In the genomic region with DNA sequence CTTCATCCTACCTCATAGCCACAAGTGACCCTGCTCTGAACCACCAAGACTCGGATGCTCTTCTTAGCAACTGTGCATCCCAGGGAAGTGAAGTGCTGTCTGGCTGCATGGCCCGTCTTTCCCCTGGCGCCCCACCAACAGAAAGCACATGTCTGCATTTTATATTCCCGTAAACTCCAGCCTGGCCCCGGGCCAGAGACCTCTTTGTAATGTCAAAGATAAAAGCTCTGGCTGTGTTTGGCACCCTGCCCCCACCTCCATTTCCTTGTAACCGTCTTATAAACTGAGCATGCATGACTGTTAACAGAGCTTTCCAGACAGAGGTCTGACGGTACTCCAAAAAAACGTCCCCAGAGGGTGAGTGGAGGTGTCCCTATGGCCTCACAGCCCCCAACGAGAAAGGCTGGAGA, we compare ENCODE assay signal across 8 mouse cellular contexts.
A peak's percentile ranks its signal among the peaks of the same experiment; 100 is the strongest.
DNase-seq lines count a peak whose midpoint lies in the region; ATAC-seq and TF ChIP-seq lines count a peak whose summit lies in the region.

No protein-coding gene starts in this region.

- TF ChIP-seq EP300 in liver, postnatal 0 days (IDR thresholded peaks at IDR 0.05; ENCODE audit: low read depth) = peak; percentile 87

- peak; percentile 65 for ATAC-seq in liver, postnatal 0 days

- intact Hi-C loops in left cerebral cortex, postnatal 4 days (cut with DNase I) = no loop called here

- H3K4me2 ChIP-seq in liver, postnatal 0 days (ENCODE audit: low read depth, low read length) = 0 out of 2 replicates have a peak overlapping the region, but pooled peaks have one; percentile 5

- H3K4me3 ChIP-seq in liver, postnatal 0 days (ENCODE audit: low read depth, low read length) = no peak overlapping the region

- TF ChIP-seq CTCF in liver, postnatal 0 days (IDR thresholded peaks at IDR 0.05; ENCODE audit: low read depth) = no peak

- H3K9ac ChIP-seq in liver, postnatal 0 days (replicated peaks) = no peak overlapping the region

- H3K36me3 ChIP-seq in liver, postnatal 0 days (replicated peaks; ENCODE audit: insufficient read depth, low read length) = no peaks in the 10 kb centered on the region

- peaks cover 19% of the 10 kb centered on the region for H3K4me1 ChIP-seq in liver, postnatal 0 days (ENCODE audit: insufficient read depth)

- H3K27me3 ChIP-seq in liver, postnatal 0 days (ENCODE audit: insufficient read depth, low read length) = no peaks in the 10 kb centered on the region

- peak; percentile 84 for DNase-seq in left cerebral cortex, postnatal 4 days
- DNase-seq in left cerebral cortex, adult 18-20 months (ENCODE audit: low spot score in 2 of 2) = no peak
- peak; percentile 62 to 77 for DNase-seq in cerebellum, postnatal 25 days
- peak; percentile 98 for DNase-seq in heart, adult 11 months
- DNase-seq in kidney, adult 11 months = peak; percentile 47
- peak; percentile 76 for DNase-seq in liver, postnatal 0 days
- peak; percentile 75 for DNase-seq in ovary, adult 18-20 months (ENCODE audit: low spot score)
- no peak for DNase-seq in layer of hippocampus, adult 8-10 months (ENCODE audit: low spot score in 2 of 2)

- WGBS in liver, postnatal 0 days (ENCODE audit: insufficient replicate concordance) = 34% methylated on average over 9 of the region's 9 CpGs

- H3K9me3 ChIP-seq in liver, postnatal 0 days (ENCODE audit: low read length) = no peaks in the 10 kb centered on the region

- H3K27ac ChIP-seq in liver, postnatal 0 days (ENCODE audit: low read depth) = peak overlapping the region; percentile 25

Comparison
In these comparisons a context has a peak if more than half of its experiments do, and no peak if none do; other contexts are left out.
1. DNase-seq: peak in left cerebral cortex, postnatal 4 days (single experiment), cerebellum, postnatal 25 days (2 of 2), heart, adult 11 months (single experiment), kidney, adult 11 months (single experiment), liver, postnatal 0 days (single experiment) and ovary, adult 18-20 months (single experiment); none in left cerebral cortex, adult 18-20 months (0 of 2) and layer of hippocampus, adult 8-10 months (0 of 2).